Mouse (Mus musculus) retina, postnatal 7 days (tissue): Measurements from ENCODE around the gene Smpd1.

Source experiments
- DNase-seq: peaks from one replicate; pipeline ENCODE4 v3.0.0-alpha.2; 2012; ENCODE audit warnings: low read depth, low spot score

Gene Smpd1

GRCm38 (mm10) chr7:105562317-105562716, 8.2 kb downstream of the Smpd1 start:
- no peak for DNase-seq

GRCm38 (mm10) chr7:105563367-105563766, 9.2 kb downstream of the Smpd1 start:
- DNase-seq, result no peak

- peak; percentile 57 for DNase-seq
These were observed 11.1 kb downstream of the Smpd1 start for GRCm38 (mm10) chr7:105565071-105565836.

- DNase-seq, result peak; percentile 67
These were observed 14.4 kb downstream of the Smpd1 start for GRCm38 (mm10) chr7:105568583-105568982.

GRCm38 (mm10) chr7:105568988-105569471, 14.9 kb downstream of the Smpd1 start:
- peak; percentile 47 for DNase-seq

GRCm38 (mm10) chr7:105569512-105570496, 15.6 kb downstream of the Smpd1 start:
- DNase-seq, result peak; percentile 84

- DNase-seq, result no peak
These were observed 16.6 kb downstream of the Smpd1 start for GRCm38 (mm10) chr7:105570756-105571155.

- DNase-seq, result no peak
These were observed 18.8 kb downstream of the Smpd1 start for GRCm38 (mm10) chr7:105572949-105573348.

GRCm38 (mm10) chr7:105574537-105574936, 20.4 kb downstream of the Smpd1 start:
- DNase-seq, result no peak

GRCm38 (mm10) chr7:105576166-105576748, 22.1 kb downstream of the Smpd1 start:
- no peak for DNase-seq

GRCm38 (mm10) chr7:105577377-105577871, 23.3 kb downstream of the Smpd1 start:
- no peak for DNase-seq

- DNase-seq, result no peak
These were observed 24.3 kb downstream of the Smpd1 start for GRCm38 (mm10) chr7:105578481-105578880.

- no peak for DNase-seq
These were observed 26.5 kb downstream of the Smpd1 start for GRCm38 (mm10) chr7:105580627-105581089.

- DNase-seq, result peak; percentile 68
These were observed 27.0 kb downstream of the Smpd1 start, which contains the start of gene Apbb1 for GRCm38 (mm10) chr7:105581094-105581703. Gene Apbb1, minus strand, starts transcription at chr7:105581653.

- DNase-seq, result no peak
These were observed 27.8 kb downstream of the Smpd1 start for GRCm38 (mm10) chr7:105581959-105582358.

GRCm38 (mm10) chr7:105588325-105588912, 34.3 kb downstream of the Smpd1 start:
- no peak for DNase-seq

- DNase-seq, result no peak
These were observed 35.9 kb downstream of the Smpd1 start for GRCm38 (mm10) chr7:105590097-105590496.

- DNase-seq, result peak; percentile 64
These were observed 48.9 kb downstream of the Smpd1 start for GRCm38 (mm10) chr7:105602860-105603623.
